Mouse (Mus musculus) monocyte, adult 2 months (primary cell): ENCODE data around the gene Ezr.
A peak's percentile ranks its signal among the peaks of the same experiment; 100 is the strongest.

ENCODE experiments used
- DNase-seq, 2 experiments: peaks; one replicate each; pipeline ENCODE4 v3.0.0; 2022; ENCODE audit warnings: low spot score in 2 of 2, low read depth in 1 of 2

Gene Ezr

GRCm38 (mm10) chr17:6794160-6794751 is 11.7 kb upstream of the Ezr start:
- peak in 1 of 2 experiments; percentile 53 for DNase-seq

- DNase-seq = no peak
These were observed 7.1 kb upstream of the Ezr start for GRCm38 (mm10) chr17:6789581-6790118.

GRCm38 (mm10) chr17:6789103-6789502 is 6.5 kb upstream of the Ezr start:
- DNase-seq = no peak

DNA sequence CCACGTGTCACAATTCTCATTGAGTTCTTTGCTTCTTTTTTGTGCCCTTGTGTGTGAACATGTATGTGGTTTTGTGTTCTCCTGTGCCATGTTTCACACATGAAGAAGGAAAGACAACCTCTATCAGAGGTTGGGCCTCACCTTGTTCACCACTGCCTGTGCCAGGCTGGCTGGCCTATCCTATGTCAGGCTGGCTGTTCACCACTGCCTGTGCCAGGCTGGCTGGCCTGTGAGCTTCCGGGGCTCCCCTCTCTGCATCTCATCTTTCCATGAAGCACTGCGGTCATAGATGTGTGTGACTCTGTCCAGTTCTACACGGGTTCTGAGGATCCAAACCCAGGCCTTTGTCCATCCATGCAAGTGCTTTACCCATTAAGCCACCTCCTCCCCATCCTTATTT is 4.7 kb upstream of the Ezr start:
- DNase-seq = no peak

DNA sequence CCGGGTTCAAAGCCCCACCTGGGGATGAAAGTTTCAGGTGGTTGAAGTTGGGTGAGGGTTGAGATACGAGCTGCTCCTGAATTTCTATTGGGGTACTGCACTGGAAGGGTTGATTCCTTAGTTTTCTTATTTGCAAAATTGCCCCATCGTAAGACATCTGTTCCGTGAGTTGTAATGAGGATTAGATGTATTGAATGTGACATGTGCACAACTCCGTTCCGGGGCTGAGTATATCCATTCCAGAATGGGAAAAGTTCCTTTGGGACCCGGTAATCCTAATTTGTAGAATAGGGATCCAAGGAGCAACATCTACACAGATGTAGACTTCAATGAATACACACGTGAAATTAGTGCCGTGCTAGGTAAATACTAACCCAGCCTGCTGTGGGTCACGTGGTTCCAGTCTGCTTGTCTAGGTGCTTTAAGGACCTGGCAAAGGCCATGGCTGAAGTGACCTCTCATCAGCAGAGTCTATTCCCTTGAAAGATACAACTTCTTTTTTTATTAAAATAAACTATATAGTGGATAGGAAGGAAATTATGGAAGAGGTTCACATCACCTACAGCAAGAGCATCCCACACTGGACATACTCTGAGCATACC is 1.3 kb upstream of the Ezr start:
- no peak for DNase-seq

DNA sequence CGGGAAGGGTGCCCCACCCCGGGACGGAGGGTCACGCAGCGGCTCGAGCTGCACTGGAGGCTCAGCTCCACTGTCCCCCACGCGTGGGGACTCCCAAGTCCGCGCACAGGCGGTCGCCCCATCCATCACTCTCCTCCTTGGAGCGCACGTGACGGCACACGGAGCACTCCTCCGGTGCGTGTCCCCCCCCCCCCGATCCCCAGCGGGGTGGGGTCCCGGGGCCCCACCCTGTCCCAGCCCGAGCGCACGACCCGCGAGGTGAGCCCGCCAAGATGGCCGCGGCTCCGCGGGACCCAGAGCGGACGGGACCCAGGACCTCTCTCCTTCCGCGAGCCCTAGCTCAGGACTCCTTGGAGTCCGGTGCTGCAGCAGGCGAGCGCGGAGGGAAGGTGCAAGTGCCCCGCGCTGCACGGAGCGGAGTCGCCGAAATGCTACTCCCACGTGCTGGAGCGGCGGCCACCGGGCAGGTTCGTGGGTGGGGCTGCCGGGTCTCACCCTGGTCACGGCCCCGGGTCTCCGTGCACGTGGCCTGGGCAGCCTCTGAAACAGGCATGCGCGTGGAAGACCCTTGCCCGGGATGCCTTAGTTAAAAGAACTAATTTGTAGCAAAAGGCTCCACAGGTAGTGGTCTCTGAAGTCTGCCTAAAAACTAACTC is 550 bp upstream of the Ezr start:
- peak in 1 of 2 experiments; percentile 31 for DNase-seq

- DNase-seq = peak in 1 of 2 experiments; percentile 19
These were observed 504 bp downstream of the Ezr start for GRCm38 (mm10) chr17:6782033-6782526.

DNA sequence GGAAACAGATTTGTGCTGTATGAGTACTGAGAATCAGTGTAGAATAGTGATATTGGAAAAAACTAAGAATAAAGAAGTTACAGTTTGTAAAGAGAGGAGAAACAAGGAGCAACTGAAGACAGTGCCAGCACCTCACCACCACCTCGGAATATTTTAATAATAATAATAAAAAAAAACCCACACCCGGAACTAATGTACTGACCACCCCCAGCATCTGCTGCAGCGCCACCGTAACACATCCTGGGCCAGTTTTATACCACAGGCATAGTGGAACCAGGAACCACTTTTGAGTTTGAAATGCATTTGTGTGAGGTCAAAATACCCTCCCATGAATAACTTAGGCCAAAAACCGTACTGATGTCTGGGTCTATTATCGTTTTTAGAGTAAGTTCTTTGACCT is 1.3 kb downstream of the Ezr start:
- DNase-seq = no peak

DNA sequence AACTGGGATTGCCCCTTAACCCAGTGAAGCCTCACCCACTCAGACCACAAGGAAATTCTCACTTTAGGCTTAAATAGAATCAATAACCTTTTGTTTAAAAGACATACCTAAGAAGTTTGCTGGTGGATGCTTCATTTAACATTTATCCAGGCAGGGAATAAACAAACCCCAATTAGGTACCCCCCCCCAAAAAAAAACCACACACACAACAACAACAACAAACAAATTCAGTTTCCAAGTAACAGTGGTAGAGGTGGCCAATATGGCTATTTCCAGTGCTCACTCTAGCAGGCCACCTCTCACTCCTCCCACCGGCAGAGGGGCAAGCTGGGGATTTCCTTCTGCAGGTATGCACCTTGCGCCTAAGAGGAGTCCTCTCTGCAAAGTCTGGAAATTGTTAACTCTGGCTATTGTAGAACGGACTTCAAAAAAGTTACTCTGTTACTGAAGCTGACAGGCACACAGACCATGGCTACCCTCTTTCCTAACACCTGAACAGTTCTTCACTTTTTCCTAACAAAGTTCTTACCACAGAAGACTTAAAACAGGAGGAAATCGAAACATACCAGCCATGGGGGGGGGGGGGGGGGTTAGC is 2.0 kb downstream of the Ezr start:
- DNase-seq = no peak

DNA sequence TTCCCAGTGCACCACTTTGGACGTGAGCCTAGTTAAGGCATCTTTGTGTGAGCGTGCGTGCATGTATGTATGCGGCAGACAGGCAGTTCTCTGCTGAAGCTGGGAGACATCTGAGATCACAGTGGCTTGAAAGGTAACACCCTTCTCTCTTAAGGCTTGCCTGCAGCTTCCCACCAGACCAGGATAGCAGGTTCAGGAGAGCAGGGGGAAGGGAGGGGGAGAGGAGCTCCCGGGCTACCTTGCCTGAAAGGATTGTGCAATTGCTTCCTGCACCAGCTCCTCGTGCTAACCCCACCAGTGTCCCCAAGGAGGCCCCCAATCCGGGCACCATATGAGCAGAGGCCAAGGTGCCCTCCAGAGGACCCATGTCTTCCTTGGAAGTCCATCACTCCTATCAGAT is 3.0 kb downstream of the Ezr start:
- DNase-seq = no peak

- DNase-seq = no peak
These were observed 3.6 kb downstream of the Ezr start for GRCm38 (mm10) chr17:6778771-6779509.

DNA sequence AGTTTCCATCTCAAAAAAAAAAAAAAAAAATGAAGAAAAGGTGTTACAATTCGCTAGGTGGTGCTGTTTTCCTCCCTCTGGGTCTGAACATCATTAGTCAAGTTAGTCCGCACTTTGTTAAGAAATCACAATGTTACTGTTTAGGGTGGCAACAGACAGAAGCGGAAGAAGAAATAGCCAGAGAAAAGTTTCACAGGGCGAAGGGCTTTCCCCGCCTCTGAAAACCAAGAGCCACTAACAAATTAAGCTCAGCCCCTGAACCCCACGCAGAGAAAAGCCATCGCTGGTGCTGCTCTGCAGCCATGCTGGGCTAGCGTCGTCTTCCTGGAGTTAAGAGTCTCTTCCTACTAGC is 4.3 kb downstream of the Ezr start:
- peak; percentile 58 to 67 for DNase-seq

- DNase-seq = no peak
These were observed 4.8 kb downstream of the Ezr start for GRCm38 (mm10) chr17:6777629-6778331.

DNA sequence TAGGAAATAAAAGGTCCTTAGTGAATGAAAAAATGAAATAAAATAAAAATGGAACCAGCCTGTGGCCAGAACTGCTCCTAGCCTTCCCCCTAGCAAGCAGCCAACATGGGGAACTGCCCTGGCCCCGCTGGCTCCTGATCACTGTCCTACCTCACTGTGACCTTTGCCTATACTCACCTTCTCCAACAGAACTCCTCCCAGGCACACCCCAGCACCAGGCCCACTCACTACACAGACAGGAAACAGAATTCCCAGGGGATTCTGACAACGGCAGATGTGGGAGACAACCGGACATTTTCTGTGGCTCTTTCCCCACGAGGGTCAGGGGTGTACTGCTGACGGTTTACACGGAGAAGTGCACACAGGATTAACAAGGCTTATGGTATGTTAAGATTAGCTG is 5.5 kb downstream of the Ezr start:
- no peak for DNase-seq

DNA sequence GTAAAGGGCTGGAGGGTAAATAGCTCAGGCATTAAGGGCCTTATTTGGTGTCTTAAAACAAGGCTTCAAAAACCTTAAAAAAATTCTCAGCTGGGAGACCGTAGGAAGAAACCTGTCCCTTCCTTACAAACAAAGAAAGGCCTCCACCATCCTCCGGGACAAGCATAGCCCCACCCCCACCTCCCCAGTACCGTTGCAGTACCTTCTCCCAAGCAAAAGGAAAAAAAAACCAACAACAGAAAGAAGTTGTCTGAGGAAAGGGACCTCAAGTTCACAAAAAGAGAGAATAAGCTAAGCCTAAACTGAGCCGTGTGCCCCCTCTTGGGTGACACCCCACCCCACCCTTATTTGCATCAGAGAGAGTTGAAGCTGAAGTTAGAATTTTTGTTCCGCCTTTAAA is 6.0 kb downstream of the Ezr start:
- DNase-seq = no peak

GRCm38 (mm10) chr17:6776123-6776522 is 6.5 kb downstream of the Ezr start:
- no peak for DNase-seq

- no peak for DNase-seq
These were observed 6.9 kb downstream of the Ezr start for GRCm38 (mm10) chr17:6775671-6776070.

DNA sequence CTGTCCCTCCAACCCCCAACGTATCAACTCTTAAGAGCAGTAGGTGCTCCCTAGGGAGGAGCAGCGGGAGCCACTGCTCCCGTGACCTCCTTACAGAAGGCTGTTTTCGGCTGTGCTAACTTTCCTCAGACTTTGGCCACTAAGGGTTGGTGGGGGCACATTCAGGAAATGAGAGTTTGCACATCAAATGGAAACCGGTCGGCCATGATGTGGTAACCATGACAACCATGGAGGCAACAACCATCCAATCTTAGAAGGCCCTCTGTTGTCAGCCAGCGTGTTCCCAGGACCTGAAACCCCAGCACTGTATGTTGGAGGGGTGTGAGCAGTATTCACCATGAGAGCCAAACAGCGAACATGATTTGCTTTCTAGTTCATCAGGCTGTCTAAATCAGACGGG is 7.4 kb downstream of the Ezr start:
- no peak for DNase-seq

DNA sequence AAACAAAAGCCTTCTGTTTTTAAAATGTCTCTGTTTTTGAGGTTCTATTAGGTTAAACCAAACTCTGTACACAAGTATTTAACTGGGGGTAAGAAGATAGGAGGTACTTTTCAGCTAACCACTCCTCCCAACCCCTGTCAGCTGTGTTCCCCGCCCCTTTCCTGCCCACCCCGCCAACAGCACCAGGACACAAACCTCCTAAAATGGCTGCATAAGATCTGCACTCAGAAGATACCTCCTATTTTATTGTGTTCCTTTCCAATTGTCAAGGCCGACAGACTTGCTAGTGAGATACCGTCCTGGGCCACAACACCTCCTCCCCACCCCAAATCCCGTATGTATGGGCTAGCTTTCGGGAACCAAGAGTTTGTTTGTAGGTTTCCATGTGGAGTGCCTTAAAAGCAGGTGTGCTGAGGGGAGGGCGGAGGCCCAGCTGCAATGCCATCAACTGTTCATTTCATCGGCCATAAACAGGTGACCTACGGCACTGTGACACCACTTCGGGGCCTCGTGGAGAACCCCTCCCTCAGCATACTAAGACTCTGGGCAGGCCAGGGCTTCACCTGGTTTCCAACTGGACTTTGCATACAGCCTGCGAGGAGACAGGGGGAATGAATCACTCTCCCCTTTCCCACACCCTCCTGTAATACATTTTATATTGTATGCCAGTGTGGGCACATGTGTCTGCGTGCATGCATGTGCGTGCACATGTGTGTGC is 9.2 kb downstream of the Ezr start:
- no peak for DNase-seq

GRCm38 (mm10) chr17:6772490-6772773 is 10.2 kb downstream of the Ezr start:
- DNase-seq = no peak
